Mouse (Mus musculus): Measurements from ENCODE around the gene Polr2j. TPM values are rescaled to one million over a fixed set of nuclear protein-coding genes. Genes with fewer than 3 reads are reported as not detected.
"Not testable (repeated sequence)": the region's sequence is repeated elsewhere in the genome, so short reads cannot be mapped to it uniquely, and the experiment has no call there.

Polr2j gene
- polyA plus RNA-seq, 1 experiment from 2014 or later, result 233 TPM

- no peaks in the 10 kb centered on the region for H3K27me3 ChIP-seq (ENCODE audit: control insufficient read depth, insufficient read depth, low read length)
- H3K36me3 ChIP-seq (ENCODE audit: control insufficient read depth, insufficient read depth, low read length), result peaks cover 2% of the 10 kb centered on the region
- DNase-seq (no peak), ATAC-seq (ENCODE audit: low FRiP score, low TSS enrichment) (no peak)
- no peaks in the 10 kb centered on the region for H3K9me3 ChIP-seq (ENCODE audit: control insufficient read depth, low read length)
- H3K9ac ChIP-seq (replicated peaks; ENCODE audit: low read length), result no peak overlapping the region
- H3K4me1 ChIP-seq (ENCODE audit: control insufficient read depth, insufficient read depth, low read length), result no peaks in the 10 kb centered on the region
- 100% methylated on average over 1 of the region's 1 CpGs for WGBS
- no peak overlapping the region for H3K27ac ChIP-seq (replicated peaks; ENCODE audit: low read depth, low read length)
- H3K4me2 ChIP-seq (ENCODE audit: low read length), result no peak overlapping the region
- no peak overlapping the region for H3K4me3 ChIP-seq (replicated peaks; ENCODE audit: low read depth, low read length)
These were observed 30.5 kb downstream of the Polr2j start for GRCm38 (mm10) chr5:136146936-136147335.

GRCm38 (mm10) chr5:136147704-136148103 is 31.3 kb downstream of the Polr2j start:
- Histone ChIP-seq H3K27ac (replicated peaks; ENCODE audit: low read depth, low read length) (no peak overlapping the region), H3K4me1 (ENCODE audit: control insufficient read depth, insufficient read depth, low read length) (no peaks in the 10 kb centered on the region), H3K4me2 (ENCODE audit: low read length) (no peak overlapping the region), H3K9me3 (ENCODE audit: control insufficient read depth, low read length) (no peaks in the 10 kb centered on the region), H3K27me3 (ENCODE audit: control insufficient read depth, insufficient read depth, low read length) (no peaks in the 10 kb centered on the region), H3K4me3 (replicated peaks; ENCODE audit: low read depth, low read length) (no peak overlapping the region), H3K9ac (replicated peaks; ENCODE audit: low read length) (no peak overlapping the region), H3K36me3 (ENCODE audit: control insufficient read depth, insufficient read depth, low read length) (no peaks in the 10 kb centered on the region)
- DNase-seq, result no peak
- WGBS, result 73% methylated on average over 8 of the region's 8 CpGs
- ATAC-seq (ENCODE audit: low FRiP score, low TSS enrichment), result no peak

- 76% methylated on average over 5 of the region's 5 CpGs for WGBS
- not testable (repeated sequence) for H3K36me3 ChIP-seq (ENCODE audit: control insufficient read depth, insufficient read depth, low read length); H3K4me1 ChIP-seq (ENCODE audit: control insufficient read depth, insufficient read depth, low read length); H3K9me3 ChIP-seq (ENCODE audit: control insufficient read depth, low read length); DNase-seq; H3K4me2 ChIP-seq (ENCODE audit: low read length); ATAC-seq (ENCODE audit: low FRiP score, low TSS enrichment); H3K27ac ChIP-seq (replicated peaks; ENCODE audit: low read depth, low read length); H3K27me3 ChIP-seq (ENCODE audit: control insufficient read depth, insufficient read depth, low read length); H3K4me3 ChIP-seq (replicated peaks; ENCODE audit: low read depth, low read length); H3K9ac ChIP-seq (replicated peaks; ENCODE audit: low read length)
These were observed 32.7 kb downstream of the Polr2j start for GRCm38 (mm10) chr5:136149134-136149576.

- H3K27ac ChIP-seq (replicated peaks; ENCODE audit: low read depth, low read length), result no peak overlapping the region
- no peak overlapping the region for H3K4me2 ChIP-seq (ENCODE audit: low read length)
- WGBS, result 85% methylated on average over 8 of the region's 8 CpGs
- H3K4me3 ChIP-seq (replicated peaks; ENCODE audit: low read depth, low read length), result no peak overlapping the region
- no peaks in the 10 kb centered on the region for H3K36me3 ChIP-seq (ENCODE audit: control insufficient read depth, insufficient read depth, low read length)
- H3K9me3 ChIP-seq (ENCODE audit: control insufficient read depth, low read length), result no peaks in the 10 kb centered on the region
- H3K27me3 ChIP-seq (ENCODE audit: control insufficient read depth, insufficient read depth, low read length), result no peaks in the 10 kb centered on the region
- no peak overlapping the region for H3K9ac ChIP-seq (replicated peaks; ENCODE audit: low read length)
- H3K4me1 ChIP-seq (ENCODE audit: control insufficient read depth, insufficient read depth, low read length), result no peaks in the 10 kb centered on the region
- DNase-seq, result no peak
- no peak for ATAC-seq (ENCODE audit: low FRiP score, low TSS enrichment)
These were observed 35.9 kb downstream of the Polr2j start for GRCm38 (mm10) chr5:136152365-136152764.

- H3K4me2 ChIP-seq (ENCODE audit: low read length), result no peak overlapping the region
- WGBS, result 87% methylated on average over 5 of the region's 5 CpGs
- no peak overlapping the region for H3K27ac ChIP-seq (replicated peaks; ENCODE audit: low read depth, low read length)
- no peak overlapping the region for H3K4me3 ChIP-seq (replicated peaks; ENCODE audit: low read depth, low read length)
- H3K27me3 ChIP-seq (ENCODE audit: control insufficient read depth, insufficient read depth, low read length), result no peaks in the 10 kb centered on the region
- no peaks in the 10 kb centered on the region for H3K9me3 ChIP-seq (ENCODE audit: control insufficient read depth, low read length)
- DNase-seq, result no peak
- H3K4me1 ChIP-seq (ENCODE audit: control insufficient read depth, insufficient read depth, low read length), result no peaks in the 10 kb centered on the region
- no peak for ATAC-seq (ENCODE audit: low FRiP score, low TSS enrichment)
- H3K36me3 ChIP-seq (ENCODE audit: control insufficient read depth, insufficient read depth, low read length), result 0 out of 2 replicates have a peak, but pooled peaks cover 4% of the 10 kb centered on the region
- H3K9ac ChIP-seq (replicated peaks; ENCODE audit: low read length), result no peak overlapping the region
These were observed 39.0 kb downstream of the Polr2j start for GRCm38 (mm10) chr5:136155399-136155798.

GRCm38 (mm10) chr5:136160084-136160483 is 43.7 kb downstream of the Polr2j start:
- not testable (repeated sequence) for H3K27me3 ChIP-seq (ENCODE audit: control insufficient read depth, insufficient read depth, low read length); H3K4me2 ChIP-seq (ENCODE audit: low read length); H3K27ac ChIP-seq (replicated peaks; ENCODE audit: low read depth, low read length); ATAC-seq (ENCODE audit: low FRiP score, low TSS enrichment); H3K4me1 ChIP-seq (ENCODE audit: control insufficient read depth, insufficient read depth, low read length); H3K9ac ChIP-seq (replicated peaks; ENCODE audit: low read length); H3K9me3 ChIP-seq (ENCODE audit: control insufficient read depth, low read length); DNase-seq; H3K4me3 ChIP-seq (replicated peaks; ENCODE audit: low read depth, low read length)
- WGBS, result 92% methylated on average over 11 of the region's 12 CpGs
- peaks cover 15% of the 10 kb centered on the region; the same call in 1 of the 2 replicates for H3K36me3 ChIP-seq (ENCODE audit: control insufficient read depth, insufficient read depth, low read length)

- Histone ChIP-seq H3K9ac (replicated peaks; ENCODE audit: low read length) (no peak overlapping the region), H3K27me3 (ENCODE audit: control insufficient read depth, insufficient read depth, low read length) (no peaks in the 10 kb centered on the region), H3K4me2 (ENCODE audit: low read length) (no peak overlapping the region), H3K27ac (replicated peaks; ENCODE audit: low read depth, low read length) (no peak overlapping the region), H3K36me3 (ENCODE audit: control insufficient read depth, insufficient read depth, low read length) (peaks cover 26% of the 10 kb centered on the region; the same call in 1 of the 2 replicates), H3K4me3 (replicated peaks; ENCODE audit: low read depth, low read length) (no peak overlapping the region), H3K9me3 (ENCODE audit: control insufficient read depth, low read length) (no peaks in the 10 kb centered on the region), H3K4me1 (ENCODE audit: control insufficient read depth, insufficient read depth, low read length) (no peaks in the 10 kb centered on the region)
- DNase-seq, result peak; percentile 41
- no peak for ATAC-seq (ENCODE audit: low FRiP score, low TSS enrichment)
- WGBS, result 66% methylated on average over 11 of the region's 11 CpGs
These were observed 47.5 kb downstream of the Polr2j start for GRCm38 (mm10) chr5:136163807-136164474.

- no peak overlapping the region for H3K4me2 ChIP-seq (ENCODE audit: low read length)
- DNase-seq (peak; percentile 31), ATAC-seq (ENCODE audit: low FRiP score, low TSS enrichment) (no peak)
- H3K36me3 ChIP-seq (ENCODE audit: control insufficient read depth, insufficient read depth, low read length), result peaks cover 24% of the 10 kb centered on the region; the same call in 1 of the 2 replicates
- peak overlapping the region; percentile 70; the same call in 1 of the 2 replicates for H3K27ac ChIP-seq (replicated peaks; ENCODE audit: low read depth, low read length)
- 0 out of 2 replicates have a peak, but pooled peaks cover 8% of the 10 kb centered on the region for H3K4me1 ChIP-seq (ENCODE audit: control insufficient read depth, insufficient read depth, low read length)
- no peaks in the 10 kb centered on the region for H3K27me3 ChIP-seq (ENCODE audit: control insufficient read depth, insufficient read depth, low read length)
- 66% methylated on average over 8 of the region's 8 CpGs for WGBS
- no peaks in the 10 kb centered on the region for H3K9me3 ChIP-seq (ENCODE audit: control insufficient read depth, low read length)
- no peak overlapping the region for H3K4me3 ChIP-seq (replicated peaks; ENCODE audit: low read depth, low read length)
- no peak overlapping the region for H3K9ac ChIP-seq (replicated peaks; ENCODE audit: low read length)
These were observed 48.8 kb downstream of the Polr2j start for GRCm38 (mm10) chr5:136165246-136165645.

GRCm38 (mm10) chr5:136167296-136167695 is 50.9 kb downstream of the Polr2j start:
- no peak for DNase-seq
- H3K36me3 ChIP-seq (ENCODE audit: control insufficient read depth, insufficient read depth, low read length), result peaks cover 13% of the 10 kb centered on the region; the same call in 1 of the 2 replicates
- no peak overlapping the region for H3K9ac ChIP-seq (replicated peaks; ENCODE audit: low read length)
- H3K4me2 ChIP-seq (ENCODE audit: low read length), result no peak overlapping the region
- H3K9me3 ChIP-seq (ENCODE audit: control insufficient read depth, low read length), result no peaks in the 10 kb centered on the region
- H3K27ac ChIP-seq (replicated peaks; ENCODE audit: low read depth, low read length), result no peak overlapping the region
- no peak overlapping the region for H3K4me3 ChIP-seq (replicated peaks; ENCODE audit: low read depth, low read length)
- H3K4me1 ChIP-seq (ENCODE audit: control insufficient read depth, insufficient read depth, low read length), result peaks cover 17% of the 10 kb centered on the region; the same call in 1 of the 2 replicates
- 90% methylated on average over 4 of the region's 4 CpGs for WGBS
- H3K27me3 ChIP-seq (ENCODE audit: control insufficient read depth, insufficient read depth, low read length), result no peaks in the 10 kb centered on the region
- ATAC-seq (ENCODE audit: low FRiP score, low TSS enrichment), result no peak
